Mouse (Mus musculus) embryo, embryonic 9.5 days (tissue): ENCODE measurements around the gene Efcab6.

ENCODE experiments used
- DNase-seq: peaks from one replicate; pipeline ENCODE4 v3.0.0-alpha.2; 2017; ENCODE audit errors: extremely low spot score

Gene Efcab6

GRCm38 (mm10) chr15:83977108-83977507, 88.1 kb downstream of the Efcab6 start:
- no peak for DNase-seq

GRCm38 (mm10) chr15:83972206-83972605, 93.0 kb downstream of the Efcab6 start:
- DNase-seq, result no peak

GRCm38 (mm10) chr15:83967802-83968201, 97.4 kb downstream of the Efcab6 start:
- no peak for DNase-seq

- DNase-seq, result no peak
Measured at GRCm38 (mm10) chr15:83965126-83965525, 100.1 kb downstream of the Efcab6 start.

GRCm38 (mm10) chr15:83958376-83958775, 106.8 kb downstream of the Efcab6 start:
- DNase-seq, result no peak

DNA sequence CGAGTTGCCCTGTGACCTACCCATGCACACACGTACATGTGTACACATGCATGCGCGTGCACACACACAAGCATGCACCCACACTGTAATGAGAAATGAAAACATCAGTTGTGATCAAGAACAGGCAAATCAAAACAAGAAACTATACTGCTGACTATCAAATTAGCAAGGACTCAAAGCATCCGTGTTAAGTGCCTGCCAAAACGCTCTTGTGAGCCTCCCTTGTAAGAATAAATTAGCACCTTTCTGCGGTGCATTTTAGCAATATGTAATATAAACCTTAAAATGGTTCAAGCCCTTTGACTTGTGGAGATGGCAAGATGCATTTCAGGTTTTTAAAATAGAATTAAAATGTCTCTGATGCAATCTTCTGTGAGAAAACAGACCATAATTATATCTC, 108.2 kb downstream of the Efcab6 start:
- DNase-seq, result no peak

- DNase-seq, result no peak
Measured at GRCm38 (mm10) chr15:83955948-83956707, 109.1 kb downstream of the Efcab6 start.

DNA sequence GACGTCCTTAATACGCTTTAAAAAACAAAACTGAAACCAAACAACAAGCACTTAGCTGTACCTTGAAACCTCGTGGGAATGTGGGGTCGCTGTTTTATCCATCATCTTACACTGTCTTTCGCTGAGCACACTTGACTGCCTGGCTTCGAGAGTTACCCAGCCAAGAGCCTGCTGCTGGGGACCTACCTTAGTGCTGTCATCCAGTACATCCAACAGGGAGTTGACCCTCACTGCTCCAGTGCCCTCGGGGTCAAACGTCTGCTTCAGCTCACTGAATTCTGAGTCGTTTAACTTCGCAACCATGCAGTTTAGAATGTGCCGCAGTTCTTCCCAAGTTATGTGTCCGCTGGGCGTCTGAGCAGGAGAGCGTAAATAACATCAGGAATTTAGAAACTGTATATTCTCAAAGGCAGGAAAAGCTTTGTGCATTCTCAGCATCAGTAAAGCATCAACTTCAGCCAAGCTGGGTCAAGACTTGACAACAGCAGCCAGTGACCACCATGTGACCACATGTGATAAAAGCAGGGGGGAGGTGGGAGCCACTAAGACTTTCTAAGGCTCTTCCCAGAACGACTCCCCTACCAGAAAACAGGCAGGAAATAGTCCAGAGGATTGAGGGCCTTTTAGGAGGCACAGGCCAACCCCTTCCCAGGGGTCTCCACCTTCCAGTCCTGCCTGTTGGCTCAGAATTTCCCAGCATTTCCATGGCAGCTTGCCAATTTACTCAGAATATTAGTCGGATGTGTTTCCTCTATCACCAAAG, 115.3 kb downstream of the Efcab6 start:
- DNase-seq, result peak; percentile 8

DNA sequence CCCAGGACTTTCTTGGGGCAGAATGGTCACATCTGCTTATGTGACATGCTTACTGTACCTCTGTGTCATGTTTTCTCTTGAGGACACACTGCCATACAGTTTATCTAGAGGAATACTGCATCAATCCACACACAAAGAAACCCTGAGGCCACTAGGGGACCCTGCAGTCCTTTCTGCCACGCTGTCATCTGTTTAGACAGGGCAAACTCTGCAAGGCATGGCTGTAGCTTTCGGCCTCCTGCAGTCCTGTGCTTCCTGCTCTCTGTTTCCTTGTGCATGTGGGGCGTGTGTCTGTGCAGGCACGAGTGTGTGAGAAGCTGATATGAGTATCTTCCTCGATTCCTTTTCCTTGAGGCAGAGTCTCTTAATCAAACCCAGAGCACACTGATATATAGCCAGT, 125.5 kb downstream of the Efcab6 start:
- no peak for DNase-seq

GRCm38 (mm10) chr15:83938466-83938865, 126.7 kb downstream of the Efcab6 start:
- DNase-seq, result no peak

- DNase-seq, result no peak
Measured at GRCm38 (mm10) chr15:83936506-83936905, 128.7 kb downstream of the Efcab6 start.

DNA sequence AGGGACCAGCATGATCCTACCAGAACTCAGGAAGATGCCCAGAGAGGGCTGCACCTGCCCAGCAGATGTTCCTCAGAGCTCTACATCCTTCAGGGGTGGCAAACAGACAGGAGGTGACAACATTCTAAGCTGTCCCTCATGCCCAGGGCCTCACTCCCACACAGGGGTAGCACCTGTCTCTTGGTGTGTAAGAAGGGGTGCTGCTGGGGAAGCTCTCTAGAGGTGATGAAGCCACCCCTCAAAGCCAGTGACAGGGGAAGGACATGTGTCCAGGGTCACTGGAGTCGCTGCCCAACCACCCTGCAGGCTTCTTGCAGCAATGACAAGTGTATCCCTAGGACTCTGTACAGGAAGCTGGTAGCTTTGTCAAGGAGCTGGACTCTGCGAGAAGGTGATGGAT, 130.4 kb downstream of the Efcab6 start:
- no peak for DNase-seq

DNA sequence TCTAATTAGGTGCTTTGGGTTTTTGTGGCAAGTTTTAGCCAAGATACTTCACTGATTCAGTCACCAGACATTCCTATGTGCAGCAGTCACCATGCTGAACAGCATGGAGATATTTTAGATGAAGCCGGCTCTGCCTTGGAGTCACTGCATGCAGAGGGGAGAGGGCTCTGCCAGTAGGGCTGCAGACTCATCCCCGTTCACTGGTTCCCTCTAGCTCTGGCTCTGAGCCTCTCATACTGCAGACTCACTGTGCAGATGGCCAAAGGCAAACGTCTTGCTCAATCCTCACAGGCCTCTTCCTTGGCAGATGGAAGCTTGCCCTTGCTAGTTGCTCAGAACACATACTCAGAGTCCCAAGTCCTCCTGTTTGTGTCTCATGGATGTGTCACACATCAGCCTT, 139.8 kb downstream of the Efcab6 start:
- no peak for DNase-seq

DNA sequence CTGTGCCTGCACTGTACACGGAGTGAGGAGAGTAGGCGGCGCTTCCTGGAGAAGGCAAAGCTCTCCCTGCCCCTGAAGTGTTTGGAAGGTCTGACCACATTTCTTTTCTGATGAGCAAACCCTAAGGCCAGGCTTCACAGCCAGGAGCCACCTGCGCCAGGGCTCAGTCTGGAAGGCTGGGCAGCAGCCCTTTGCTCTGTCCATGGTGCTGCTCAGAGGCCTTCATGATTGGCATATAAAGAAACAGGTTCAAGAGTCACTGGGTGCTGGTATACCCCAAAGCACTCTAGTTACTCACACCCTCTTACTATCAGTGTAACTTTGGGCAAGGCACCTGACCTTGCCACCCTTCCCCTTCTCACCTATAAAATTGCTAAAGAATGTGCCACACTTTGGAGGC, 140.5 kb downstream of the Efcab6 start:
- peak; percentile 29 for DNase-seq

DNA sequence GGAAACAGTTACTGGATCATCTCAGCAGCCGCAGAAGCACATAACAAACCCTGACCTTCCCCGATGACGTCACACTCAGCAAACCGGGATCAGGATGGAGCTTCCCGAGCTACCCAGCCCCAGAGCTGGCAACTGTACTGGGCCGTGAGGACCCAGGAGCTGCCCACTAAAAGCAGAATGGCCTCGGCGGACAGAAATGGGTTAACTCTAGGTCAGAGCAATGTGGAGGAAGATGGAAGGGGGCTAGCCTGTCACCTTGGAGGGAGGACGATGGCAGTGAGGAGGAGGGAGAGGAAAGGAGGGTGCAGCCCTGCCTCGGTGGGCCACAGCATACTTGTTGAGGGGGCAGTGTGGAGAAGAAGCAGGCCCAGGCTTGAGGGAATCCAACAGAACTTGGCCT, 149.8 kb downstream of the Efcab6 start:
- no peak for DNase-seq

DNA sequence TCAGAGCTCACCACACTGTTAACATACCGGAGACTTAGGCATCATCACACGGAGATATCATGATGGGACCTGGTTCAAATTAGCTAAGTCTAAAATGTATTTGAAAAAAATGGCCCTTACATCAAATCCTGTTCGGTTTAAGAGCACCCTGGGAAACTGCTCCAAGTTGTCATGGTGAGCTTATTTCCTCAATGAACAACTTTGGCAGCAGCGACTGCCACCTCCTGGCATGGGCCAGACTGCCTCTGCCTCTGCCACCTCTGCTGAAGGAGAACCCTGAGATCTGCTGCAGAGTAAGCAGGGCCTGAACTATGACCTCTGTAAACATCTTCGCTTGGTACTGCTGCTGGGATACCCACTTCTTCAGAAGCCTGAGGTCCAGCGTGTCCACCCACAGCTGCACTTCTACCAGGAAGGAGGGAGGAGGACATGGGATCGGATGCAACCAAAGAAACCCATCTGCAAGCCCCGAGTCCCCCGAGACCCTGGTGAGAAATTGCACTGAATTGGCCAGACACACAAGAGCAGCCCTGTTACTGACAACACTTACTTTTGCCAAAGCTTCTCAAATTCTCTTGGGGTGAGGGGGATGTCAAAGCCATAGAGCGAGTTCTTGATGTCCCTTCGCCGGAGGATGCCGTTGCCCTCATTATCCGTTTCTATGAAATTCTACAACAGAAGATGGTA, 152.0 kb downstream of the Efcab6 start:
- no peak for DNase-seq

GRCm38 (mm10) chr15:83906472-83906871, 158.7 kb downstream of the Efcab6 start:
- DNase-seq, result no peak

DNA sequence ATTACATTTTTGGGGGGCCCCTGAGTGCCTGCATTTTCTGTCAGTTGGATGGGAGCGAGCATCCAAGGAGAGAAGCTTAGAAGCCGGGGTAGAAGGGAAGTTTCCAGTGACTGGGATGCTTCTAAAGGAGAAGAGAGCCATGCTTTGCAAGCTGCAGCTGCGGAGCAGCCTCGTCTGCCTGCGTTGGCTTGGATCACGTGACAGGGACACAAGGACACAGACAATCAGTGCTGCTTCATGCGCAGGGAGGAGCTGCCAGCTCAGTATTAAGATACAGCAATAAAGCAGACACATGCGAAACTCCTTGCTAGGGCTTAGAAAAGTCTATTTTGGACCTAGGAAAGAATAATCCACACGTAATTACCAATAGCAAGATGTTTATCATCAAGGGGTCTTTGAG, 167.9 kb downstream of the Efcab6 start:
- DNase-seq, result no peak

DNA sequence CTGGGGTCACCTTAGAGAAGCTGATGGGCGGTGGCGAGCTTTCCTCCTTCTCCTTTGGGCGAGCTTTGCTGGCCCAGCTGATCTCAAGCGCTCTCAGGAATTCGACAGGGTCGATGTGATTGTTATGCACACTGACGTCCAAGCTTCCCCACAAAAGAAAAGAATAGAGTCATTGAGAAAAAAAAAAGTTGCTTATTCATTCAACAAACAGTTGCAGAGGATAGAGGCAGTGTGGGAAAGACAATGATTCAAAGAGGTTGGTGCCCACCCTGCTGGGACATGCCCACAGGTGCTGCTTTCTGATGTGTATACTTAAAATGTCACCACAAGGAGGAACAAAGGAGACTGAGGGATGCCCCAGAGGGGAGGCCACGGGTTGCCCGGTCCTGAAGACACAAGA, 169.2 kb downstream of the Efcab6 start:
- no peak for DNase-seq

DNA sequence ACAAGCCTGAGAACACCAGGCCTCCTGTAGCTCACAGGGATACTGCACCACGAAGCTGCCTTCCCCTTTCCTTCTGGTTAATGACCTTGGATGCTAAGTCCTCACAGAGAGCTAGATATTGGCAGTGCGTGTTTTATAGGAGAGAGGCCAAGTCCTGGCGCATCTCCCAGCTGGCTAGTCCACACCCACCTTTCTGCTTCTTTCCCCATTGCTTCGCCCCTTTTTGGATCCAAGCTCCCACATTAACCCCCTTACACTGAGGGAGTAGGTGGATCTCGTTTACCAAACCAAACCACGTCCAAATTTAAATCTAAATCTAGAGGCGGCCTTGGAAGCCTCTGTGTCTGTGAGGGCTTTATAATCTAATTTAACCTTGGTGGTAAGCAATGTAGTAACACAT, 170.9 kb downstream of the Efcab6 start:
- DNase-seq, result no peak

DNA sequence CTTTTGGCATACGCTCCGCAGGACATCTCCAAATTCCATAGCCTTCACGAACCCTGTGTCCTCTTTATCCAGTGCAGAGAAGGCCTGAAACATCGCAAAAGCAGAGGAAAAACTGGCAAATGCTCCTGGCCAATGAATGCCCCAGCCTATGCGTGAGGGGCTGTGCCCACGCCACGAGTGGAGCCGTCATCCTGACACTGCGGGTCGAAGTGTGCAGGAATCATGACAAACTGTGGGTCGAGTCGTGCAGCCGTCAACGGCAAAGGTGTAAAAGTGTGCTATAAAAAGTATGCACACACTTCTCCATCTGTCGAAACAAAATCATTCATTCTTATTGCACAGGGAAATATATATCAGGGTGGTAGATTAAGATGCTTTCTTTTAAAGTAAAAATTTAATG, 172.3 kb downstream of the Efcab6 start:
- no peak for DNase-seq

- DNase-seq, result no peak
Measured at GRCm38 (mm10) chr15:83884291-83884690, 180.9 kb downstream of the Efcab6 start.

- DNase-seq, result no peak
Measured at GRCm38 (mm10) chr15:83883821-83884220, 181.4 kb downstream of the Efcab6 start.
